Mouse (Mus musculus) thymus, adult 2 months (tissue): ENCODE data around the gene Wars. TPM values are rescaled to one million over a fixed set of nuclear protein-coding genes. Genes with fewer than 3 reads are reported as not detected.

Experiments used
- DNase-seq: peaks from one replicate; pipeline ENCODE4 v3.0.0; 2021
- H3K27ac ChIP-seq: fragments of 200-500 bp; 2 replicates; pipeline ENCODE4 v1.5.1; 2012; ENCODE audit warnings: low read length, control low read depth; ENCODE audit not compliant: control insufficient read depth, insufficient read depth
- H3K27me3 ChIP-seq: fragments of 200-500 bp; 2 replicates; pipeline ENCODE4 v1.6.1; 2012; ENCODE audit warnings: mild to moderate bottlenecking, low read length, moderate library complexity, mixed read lengths; ENCODE audit not compliant: control insufficient read depth, insufficient read depth
- H3K36me3 ChIP-seq: fragments of 200-500 bp; 2 replicates; pipeline ENCODE4 v1.6.1; 2012; ENCODE audit warnings: mild to moderate bottlenecking, low read length, moderate library complexity; ENCODE audit not compliant: control insufficient read depth, insufficient read depth
- H3K4me1 ChIP-seq: fragments of 200-500 bp; replicated peaks from 2 replicates; pipeline ENCODE4 v1.6.1; 2012; ENCODE audit warnings: low read length; ENCODE audit not compliant: control insufficient read depth, insufficient read depth
- H3K4me3 ChIP-seq: fragments of 200-500 bp; 2 replicates; pipeline ENCODE4 v1.5.1; 2012; ENCODE audit warnings: mild to moderate bottlenecking, low read length, control low read depth, moderate library complexity; ENCODE audit not compliant: control insufficient read depth, insufficient read depth
- CTCF ChIP-seq: fragments of 200-500 bp; IDR thresholded peaks from 2 replicates; pipeline ENCODE4 v1.5.1; 2012; ENCODE audit warnings: mild to moderate bottlenecking, control low read depth, low read length, moderate library complexity, borderline replicate concordance; ENCODE audit not compliant: control insufficient read depth, poor library complexity, insufficient read depth; ENCODE audit errors: extremely low read depth
- POLR2A ChIP-seq: fragments of 200-500 bp; IDR thresholded peaks from 2 replicates; pipeline ENCODE4 v1.6.1; 2012; ENCODE audit warnings: mild to moderate bottlenecking, low read length, control low read depth, moderate library complexity; ENCODE audit not compliant: control insufficient read depth, poor library complexity, insufficient read depth; ENCODE audit errors: extremely low read depth
- WGBS: fragments of 180-500 bp; shearing (Covaris S2); methylation state at CpG from one replicate; pipeline ENCODE4 v1.1.7; 2018; 5-methylcytosine and 5-hydroxymethylcytosine counted together
- polyA plus RNA-seq: library from polyadenylated mRNA; depleted of rRNA; stranded (reverse); fragments of >200 nt; gene quantifications from 2 replicates; pipeline ENCODE4 v1.2.3, GENCODE M21; 2012

Wars gene
- polyA plus RNA-seq, 1 experiment: 71.3 TPM

- TF ChIP-seq POLR2A: no peak
- H3K4me1 ChIP-seq: peaks cover 1% of the 10 kb centered on the region; the same call in 1 of the 2 replicates
- WGBS: 88% methylated on average over 5 of the region's 5 CpGs
These were observed 64.3 kb downstream of the Wars start for GRCm38 (mm10) chr12:108829636-108830035.

GRCm38 (mm10) chr12:108827641-108828040, 66.3 kb downstream of the Wars start:
- WGBS: 97% methylated on average over 6 of the region's 6 CpGs
- H3K4me3 ChIP-seq: no peak overlapping the region
- DNase-seq: no peak
- no peak overlapping the region for H3K27ac ChIP-seq
- H3K4me1 ChIP-seq: no peaks in the 10 kb centered on the region
- H3K27me3 ChIP-seq: no peaks in the 10 kb centered on the region
- TF ChIP-seq POLR2A (no peak), CTCF (no peak)
- no peaks in the 10 kb centered on the region for H3K36me3 ChIP-seq

More at GRCm38 (mm10) chr12:108829636-108830035, 64.3 kb downstream of the Wars start:
- Histone ChIP-seq H3K27me3 (no peaks in the 10 kb centered on the region), H3K4me3 (no peak overlapping the region), H3K36me3 (no peaks in the 10 kb centered on the region), H3K27ac (no peak overlapping the region)
- DNase-seq: no peak

GRCm38 (mm10) chr12:108826958-108827535, 66.9 kb downstream of the Wars start:
- Histone ChIP-seq H3K4me3 (no peak overlapping the region), H3K4me1 (no peaks in the 10 kb centered on the region), H3K36me3 (no peaks in the 10 kb centered on the region), H3K27ac (no peak overlapping the region), H3K27me3 (no peaks in the 10 kb centered on the region)
- 98% methylated on average over 28 of the region's 28 CpGs for WGBS
- TF ChIP-seq CTCF (no peak), POLR2A (no peak)
- no peak for DNase-seq

- TF ChIP-seq POLR2A (no peak), CTCF (no peak)
- no peaks in the 10 kb centered on the region for H3K36me3 ChIP-seq
- H3K27ac ChIP-seq: no peak overlapping the region
- no peaks in the 10 kb centered on the region for H3K27me3 ChIP-seq
- no peak for DNase-seq
- H3K4me1 ChIP-seq: no peaks in the 10 kb centered on the region
- H3K4me3 ChIP-seq: no peak overlapping the region
- 96% methylated on average over 19 of the region's 19 CpGs for WGBS
These were observed 67.6 kb downstream of the Wars start for GRCm38 (mm10) chr12:108826282-108826957.

GRCm38 (mm10) chr12:108825561-108826224, 68.3 kb downstream of the Wars start:
- no peak overlapping the region for H3K4me3 ChIP-seq
- no peaks in the 10 kb centered on the region for H3K4me1 ChIP-seq
- TF ChIP-seq CTCF: no peak
- TF ChIP-seq POLR2A: no peak
- 95% methylated on average over 13 of the region's 13 CpGs for WGBS
- DNase-seq: no peak
- H3K36me3 ChIP-seq: no peaks in the 10 kb centered on the region
- no peaks in the 10 kb centered on the region for H3K27me3 ChIP-seq
- no peak overlapping the region for H3K27ac ChIP-seq

GRCm38 (mm10) chr12:108824225-108824874, 69.6 kb downstream of the Wars start:
- TF ChIP-seq CTCF: no peak
- no peak for TF ChIP-seq POLR2A
- WGBS: 93% methylated on average over 15 of the region's 15 CpGs

More at GRCm38 (mm10) chr12:108824225-108824874, 69.6 kb downstream of the Wars start:
- DNase-seq: no peak
- Histone ChIP-seq H3K36me3 (no peaks in the 10 kb centered on the region), H3K27me3 (no peaks in the 10 kb centered on the region), H3K4me1 (no peaks in the 10 kb centered on the region), H3K4me3 (no peak overlapping the region), H3K27ac (no peak overlapping the region)
